Mouse (Mus musculus) urinary bladder, adult 18-20 months (tissue): ENCODE measurements around the gene Acbd5.

Experiments used
- DNase-seq, 2 experiments: peaks; one replicate each; pipeline ENCODE4 v3.0.0; 2022; ENCODE audit warnings: low spot score in 2 of 2, mixed read lengths in 2 of 2

Acbd5 gene

DNA sequence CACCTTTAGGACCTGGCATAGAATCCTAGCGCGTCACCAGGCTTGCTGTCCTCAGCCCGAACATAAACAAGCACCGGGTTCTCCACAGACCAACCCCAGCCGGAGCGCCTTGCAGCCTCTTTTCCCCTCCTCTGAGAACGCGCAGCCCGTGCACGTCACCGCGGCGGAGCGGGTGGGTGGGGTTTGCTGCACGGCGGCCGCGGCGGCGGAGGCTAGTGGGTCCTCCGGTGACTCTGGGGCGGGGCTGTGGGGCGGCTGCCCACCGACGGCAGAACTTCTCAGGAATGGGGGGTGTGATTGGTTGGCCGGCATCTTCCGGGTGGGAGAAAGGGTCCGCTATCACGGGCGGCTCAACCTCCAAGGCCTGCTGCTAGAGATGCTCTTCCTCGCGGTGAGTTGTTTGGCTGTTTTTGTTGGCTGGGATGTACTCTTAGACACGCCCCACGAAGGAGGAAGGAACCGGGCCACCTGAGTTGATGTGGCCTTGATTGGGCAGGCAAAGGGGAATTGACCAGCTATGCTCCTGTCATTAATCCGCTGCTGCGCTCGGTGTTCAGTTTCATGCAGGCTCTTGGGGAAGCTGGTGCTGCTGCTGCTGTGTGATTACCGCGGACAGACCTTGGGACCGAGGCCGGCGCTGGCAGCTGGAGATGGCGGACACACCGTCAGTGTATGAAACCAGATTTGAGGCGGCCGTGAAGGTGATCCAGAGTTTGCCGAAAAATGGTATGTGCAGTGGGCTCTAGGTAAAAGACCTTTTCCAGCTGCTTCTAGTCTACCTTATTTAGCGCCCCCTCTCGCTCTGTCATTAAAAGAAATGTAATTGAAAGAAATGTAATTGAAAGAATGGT is 1.2 kb downstream of the Acbd5 start:
- peak; percentile 92 to 94 for DNase-seq

- no peak for DNase-seq
These were observed 2.5 kb downstream of the Acbd5 start for GRCm38 (mm10) chr2:23070491-23070890.

DNA sequence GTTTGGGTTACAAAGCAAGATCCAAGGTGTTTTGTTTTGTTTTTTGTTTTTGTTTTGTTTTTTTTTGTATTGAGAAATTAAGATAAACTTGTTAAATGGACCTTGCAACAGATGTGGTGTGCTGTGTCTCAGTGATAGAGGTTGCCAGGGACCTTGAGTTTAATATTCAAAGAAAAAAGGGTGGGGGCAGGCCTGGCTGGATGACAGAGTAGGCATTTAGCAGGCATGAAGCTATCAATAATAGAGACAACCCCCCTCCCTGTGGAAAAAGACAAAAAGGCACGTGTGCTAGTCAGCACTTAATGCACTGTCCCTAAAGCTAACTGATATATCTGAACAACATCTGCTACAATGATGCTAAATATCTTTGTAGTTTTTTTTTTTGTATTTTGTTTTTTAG is 3.4 kb downstream of the Acbd5 start:
- DNase-seq, result no peak

DNA sequence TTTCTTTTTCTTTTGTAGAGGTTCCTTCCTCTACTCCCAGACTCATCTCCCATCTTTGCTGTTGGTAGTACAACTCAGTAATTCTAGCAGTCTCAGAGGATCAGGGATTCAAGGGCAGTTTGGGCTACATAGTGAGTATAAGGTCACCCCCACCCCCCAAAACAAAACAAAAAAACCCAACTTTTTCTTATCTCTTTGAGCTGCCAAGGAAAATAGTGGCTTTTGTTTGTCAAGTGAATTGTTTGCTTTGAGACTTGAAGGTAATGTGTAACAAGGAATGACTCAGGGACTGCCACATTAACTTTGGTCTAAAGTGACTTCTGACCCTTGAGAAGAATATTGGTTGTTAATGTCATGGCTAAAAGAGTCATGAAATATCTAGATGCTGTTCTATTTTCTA is 7.9 kb downstream of the Acbd5 start:
- no peak for DNase-seq

DNA sequence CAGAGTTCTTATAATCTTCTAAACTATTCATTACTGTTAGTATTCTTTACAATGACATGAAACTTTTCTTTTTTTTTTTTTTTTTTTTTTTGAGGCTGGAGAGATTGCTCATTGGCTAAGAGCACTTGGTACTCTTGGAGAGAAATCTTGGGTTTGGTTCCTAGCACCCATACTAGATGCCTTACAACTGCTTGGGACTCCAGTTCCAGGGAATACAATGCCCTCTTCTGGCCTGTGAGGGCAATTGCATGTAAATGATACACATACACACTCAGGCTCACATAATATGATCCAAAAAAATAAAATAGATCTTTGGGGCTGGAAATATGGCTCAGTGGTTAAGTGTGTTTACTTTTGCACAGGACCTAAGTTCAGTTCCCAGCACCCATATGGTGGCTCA is 8.8 kb downstream of the Acbd5 start:
- no peak for DNase-seq

- no peak for DNase-seq
These were observed 9.7 kb downstream of the Acbd5 start for GRCm38 (mm10) chr2:23077693-23078092.

DNA sequence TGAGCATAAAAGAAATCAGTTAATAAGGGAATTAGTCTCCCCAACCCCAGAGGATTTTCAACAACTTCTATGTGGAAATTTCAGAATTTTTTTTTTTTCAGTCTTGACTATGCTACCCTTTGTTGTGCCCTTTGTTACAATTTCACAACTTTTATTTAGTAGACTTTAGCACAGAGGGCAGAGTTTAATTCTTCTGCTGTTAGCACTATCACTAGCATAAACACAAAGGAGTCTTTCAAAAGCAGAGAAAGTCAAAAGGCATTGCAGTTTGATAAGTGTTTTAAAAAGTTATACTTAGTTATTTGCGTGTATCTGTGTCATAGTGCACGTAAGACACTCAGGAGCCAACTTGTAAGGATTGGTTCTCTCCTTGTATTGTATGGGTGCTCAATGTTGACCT is 10.6 kb downstream of the Acbd5 start:
- no peak for DNase-seq

GRCm38 (mm10) chr2:23084540-23084939 is 16.6 kb downstream of the Acbd5 start:
- DNase-seq, result no peak

DNA sequence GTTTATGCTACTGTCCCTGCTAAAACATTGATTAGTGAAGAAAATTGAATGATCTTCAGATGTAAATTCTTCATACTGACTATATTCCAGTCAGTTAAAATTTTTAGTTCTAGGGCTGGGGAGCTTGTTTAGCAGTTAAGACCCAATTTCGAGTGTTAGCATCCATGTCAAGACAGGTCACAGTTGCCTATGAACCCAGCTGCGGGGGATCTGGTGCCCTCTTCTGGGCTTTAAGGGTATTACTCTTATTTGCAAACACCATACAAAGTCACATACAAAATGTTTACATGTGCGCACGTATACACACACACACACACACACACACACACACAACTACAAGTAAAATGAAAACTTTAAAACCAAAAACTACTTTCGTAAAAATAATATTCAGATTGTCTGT is 24.2 kb downstream of the Acbd5 start:
- no peak for DNase-seq

DNA sequence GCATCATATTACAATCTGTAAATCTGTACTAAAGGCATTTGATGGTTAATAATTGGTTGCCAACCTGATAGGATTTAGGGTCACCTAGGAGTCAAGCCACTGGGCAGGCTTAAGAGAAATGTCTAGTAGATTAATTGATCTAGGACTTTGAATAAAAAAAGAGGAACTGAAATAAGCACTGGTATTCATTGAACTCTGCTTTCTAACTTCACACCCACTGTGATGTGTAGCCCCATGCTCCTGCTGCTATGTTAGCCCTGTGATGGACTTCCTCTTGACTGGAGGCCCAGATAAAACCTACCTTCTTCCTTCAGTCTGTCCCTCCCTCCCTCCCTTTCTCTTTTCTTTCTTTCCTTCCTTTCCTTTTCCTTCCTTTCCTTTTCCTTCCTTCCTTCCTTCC is 29.1 kb downstream of the Acbd5 start:
- DNase-seq, result no peak

DNA sequence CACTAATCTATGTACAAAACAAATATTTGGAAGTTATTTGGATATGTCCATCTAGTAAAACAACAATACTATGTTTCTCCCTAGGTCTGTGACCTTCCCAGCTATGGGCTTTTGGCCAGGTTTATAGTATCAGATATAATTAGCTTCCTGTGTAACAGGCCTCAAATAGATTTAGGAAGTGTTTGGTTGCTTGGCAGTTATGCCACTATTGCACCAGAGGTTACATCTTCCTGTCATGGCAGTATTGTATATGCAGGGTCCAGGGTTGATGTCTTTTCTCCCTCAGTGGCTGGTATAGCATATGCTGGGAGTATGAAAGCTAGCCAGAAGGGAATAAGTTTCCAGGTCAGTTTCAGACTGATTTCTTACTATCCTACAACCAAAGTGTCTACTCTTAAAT is 34.3 kb downstream of the Acbd5 start:
- DNase-seq, result no peak

GRCm38 (mm10) chr2:23119573-23119972 is 51.6 kb downstream of the Acbd5 start:
- no peak for DNase-seq

DNA sequence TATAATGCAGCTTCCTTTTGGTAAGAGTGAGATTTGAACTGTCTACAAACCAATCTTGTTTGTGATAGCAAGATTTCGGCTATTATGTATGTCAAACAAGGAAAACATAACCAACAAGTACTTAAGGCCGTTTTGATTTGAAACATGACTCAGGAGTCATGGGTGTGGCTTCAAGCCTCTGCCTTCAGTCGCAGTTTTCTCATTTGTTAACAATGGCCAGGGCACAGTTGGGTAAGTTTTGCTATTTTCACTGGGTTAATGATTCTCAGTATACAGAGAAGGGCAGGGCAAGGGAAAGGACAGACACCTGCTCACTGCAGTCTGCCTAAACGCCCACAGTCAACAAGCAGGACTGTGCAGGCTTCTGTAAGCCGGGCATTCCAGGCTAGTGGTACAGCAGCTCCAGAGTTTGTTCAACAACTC is 87.2 kb downstream of the Acbd5 start:
- no peak for DNase-seq

DNA sequence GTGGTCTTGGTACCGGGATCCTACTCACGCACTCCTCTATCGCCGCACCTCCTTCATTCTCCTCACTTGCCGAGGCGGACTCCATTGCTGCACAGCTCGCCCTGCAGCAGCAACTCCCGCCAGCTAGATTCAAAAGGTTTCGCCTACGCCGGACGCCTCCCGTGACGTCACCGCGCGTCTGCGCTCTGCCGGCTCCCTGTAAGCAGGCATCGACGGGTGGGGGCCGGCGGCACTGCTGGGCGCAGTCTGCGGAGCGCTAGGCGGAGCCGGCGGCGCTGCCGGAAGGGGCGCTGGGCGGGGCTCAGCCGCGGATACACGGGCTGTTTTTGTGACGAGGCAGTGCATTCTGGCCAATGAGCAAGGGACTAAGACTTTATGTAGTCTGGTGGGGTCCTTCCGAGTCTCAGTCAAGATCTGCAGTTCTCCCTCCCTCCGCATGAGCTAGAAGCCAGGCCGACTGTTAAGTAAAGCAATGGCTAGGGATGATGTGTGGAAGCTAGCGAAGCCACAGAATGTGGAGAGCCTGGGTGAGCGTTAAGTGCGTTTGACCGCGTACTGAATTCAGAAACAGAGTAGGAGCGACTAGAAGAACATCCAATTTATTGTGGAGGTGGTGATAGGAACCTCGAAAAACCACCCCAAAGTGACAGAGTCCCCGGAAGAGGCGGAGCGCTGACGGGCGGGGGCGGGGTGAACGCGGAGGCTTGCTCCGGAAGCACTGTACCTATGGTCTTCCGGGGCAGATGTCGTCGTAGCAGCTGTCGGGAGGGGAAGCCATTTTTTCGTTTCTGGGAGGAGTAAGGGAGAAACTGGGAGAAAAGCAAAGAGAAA is 88.0 kb downstream of the Acbd5 start, which contains the start of the genes Mastl and Yme1l1:
Gene Mastl (minus strand): TSS at position 248 of the 831 bp plus-strand sequence.
Gene Yme1l1 (plus strand): TSS at position 593 of the 831 bp plus-strand sequence.
- peak; percentile 84 to 95 for DNase-seq

DNA sequence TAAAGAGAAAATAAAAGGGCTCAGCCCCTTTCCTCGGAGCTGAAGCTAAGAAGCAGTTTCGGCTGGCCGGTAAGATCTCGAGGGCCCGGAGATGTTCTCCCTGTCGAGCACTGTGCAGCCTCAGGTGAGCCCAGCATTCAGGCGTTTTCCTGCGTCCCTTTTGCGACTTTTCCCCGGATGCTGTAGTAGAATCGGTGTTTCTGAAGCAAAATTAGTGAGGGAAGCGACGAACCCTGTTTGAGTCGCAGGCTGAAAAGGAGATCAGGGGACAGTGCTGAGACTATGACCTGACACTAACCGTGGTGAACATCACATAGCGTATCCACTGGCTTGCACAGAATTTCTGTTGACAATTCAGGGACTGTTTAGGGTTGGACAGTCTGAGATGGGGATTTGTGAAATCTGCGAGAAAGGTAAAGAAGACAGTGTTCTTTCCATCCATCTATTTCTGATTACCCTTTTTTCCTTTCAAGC is 88.7 kb downstream of the Acbd5 start:
- DNase-seq, result no peak
